Mouse (Mus musculus): ENCODE measurements around the gene Cox5b. TPM values are rescaled to one million over a fixed set of nuclear protein-coding genes. Genes with fewer than 3 reads are reported as not detected.
"Not testable (repeated sequence)": the region's sequence is repeated elsewhere in the genome, so short reads cannot be mapped to it uniquely, and the experiment has no call there.

The Cox5b gene
- polyA plus RNA-seq, 1 experiment from 2014 or later: 722 TPM

GRCm38 (mm10) chr1:36664457-36664856 lies 26.8 kb upstream of the Cox5b start:
- 70% methylated on average over 4 of the region's 4 CpGs for WGBS
- Histone ChIP-seq H3K27ac (ENCODE audit: low read length) (peak overlapping the region; percentile 82; the same call in 1 of the 2 replicates), H3K9me3 (ENCODE audit: low read length) (no peaks in the 10 kb centered on the region), H3K4me1 (ENCODE audit: insufficient read depth, low read length) (peaks cover 17% of the 10 kb centered on the region), H3K4me2 (replicated peaks; ENCODE audit: low read depth, low read length) (no peak overlapping the region), H3K36me3 (ENCODE audit: insufficient read depth, low read length) (no peaks in the 10 kb centered on the region), H3K4me3 (ENCODE audit: low read length) (no peak overlapping the region), H3K9ac (replicated peaks; ENCODE audit: low read length) (no peak overlapping the region), H3K27me3 (ENCODE audit: insufficient read depth, low read length) (no peaks in the 10 kb centered on the region)
- ATAC-seq (ENCODE audit: low FRiP score, low TSS enrichment): no peak

- peaks cover 17% of the 10 kb centered on the region for H3K4me1 ChIP-seq (ENCODE audit: insufficient read depth, low read length)
- H3K9ac ChIP-seq (replicated peaks; ENCODE audit: low read length): no peak overlapping the region
- H3K9me3 ChIP-seq (ENCODE audit: low read length): no peaks in the 10 kb centered on the region
- 40% methylated on average over 11 of the region's 11 CpGs for WGBS
- H3K36me3 ChIP-seq (ENCODE audit: insufficient read depth, low read length): no peaks in the 10 kb centered on the region
- ATAC-seq (ENCODE audit: low FRiP score, low TSS enrichment): peak; percentile 91
- no peak overlapping the region for H3K4me2 ChIP-seq (replicated peaks; ENCODE audit: low read depth, low read length)
- peak overlapping the region; percentile 82 for H3K27ac ChIP-seq (ENCODE audit: low read length)
- no peak overlapping the region for H3K4me3 ChIP-seq (ENCODE audit: low read length)
- no peaks in the 10 kb centered on the region for H3K27me3 ChIP-seq (ENCODE audit: insufficient read depth, low read length)
These were observed 26.0 kb upstream of the Cox5b start for GRCm38 (mm10) chr1:36665165-36665723.

GRCm38 (mm10) chr1:36665934-36666333 lies 25.3 kb upstream of the Cox5b start:
- H3K27ac ChIP-seq (ENCODE audit: low read length): peak overlapping the region; percentile 82
- H3K36me3 ChIP-seq (ENCODE audit: insufficient read depth, low read length): no peaks in the 10 kb centered on the region
- H3K27me3 ChIP-seq (ENCODE audit: insufficient read depth, low read length): no peaks in the 10 kb centered on the region
- H3K4me3 ChIP-seq (ENCODE audit: low read length): no peak overlapping the region
- no peak overlapping the region for H3K4me2 ChIP-seq (replicated peaks; ENCODE audit: low read depth, low read length)
- H3K4me1 ChIP-seq (ENCODE audit: insufficient read depth, low read length): peaks cover 17% of the 10 kb centered on the region
- H3K9ac ChIP-seq (replicated peaks; ENCODE audit: low read length): no peak overlapping the region
- no peak for ATAC-seq (ENCODE audit: low FRiP score, low TSS enrichment)
- WGBS: 37% methylated on average over 4 of the region's 4 CpGs
- H3K9me3 ChIP-seq (ENCODE audit: low read length): no peaks in the 10 kb centered on the region

GRCm38 (mm10) chr1:36668007-36668406 lies 23.2 kb upstream of the Cox5b start:
- peaks cover 17% of the 10 kb centered on the region for H3K4me1 ChIP-seq (ENCODE audit: insufficient read depth, low read length)
- H3K9me3 ChIP-seq (ENCODE audit: low read length); H3K36me3 ChIP-seq (ENCODE audit: insufficient read depth, low read length); H3K4me2 ChIP-seq (replicated peaks; ENCODE audit: low read depth, low read length); ATAC-seq (ENCODE audit: low FRiP score, low TSS enrichment); H3K4me3 ChIP-seq (ENCODE audit: low read length); H3K9ac ChIP-seq (replicated peaks; ENCODE audit: low read length); H3K27me3 ChIP-seq (ENCODE audit: insufficient read depth, low read length); H3K27ac ChIP-seq (ENCODE audit: low read length): not testable (repeated sequence)
- WGBS: 58% methylated on average over 4 of the region's 4 CpGs

- Histone ChIP-seq H3K36me3 (ENCODE audit: insufficient read depth, low read length) (no peaks in the 10 kb centered on the region), H3K9me3 (ENCODE audit: low read length) (no peaks in the 10 kb centered on the region), H3K27me3 (ENCODE audit: insufficient read depth, low read length) (no peaks in the 10 kb centered on the region), H3K9ac (replicated peaks; ENCODE audit: low read length) (no peak overlapping the region), H3K4me2 (replicated peaks; ENCODE audit: low read depth, low read length) (no peak overlapping the region), H3K4me1 (ENCODE audit: insufficient read depth, low read length) (peaks cover 17% of the 10 kb centered on the region), H3K4me3 (ENCODE audit: low read length) (no peak overlapping the region), H3K27ac (ENCODE audit: low read length) (no peak overlapping the region)
- no peak for ATAC-seq (ENCODE audit: low FRiP score, low TSS enrichment)
- WGBS: 50% methylated on average over 4 of the region's 4 CpGs
These were observed 21.0 kb upstream of the Cox5b start for GRCm38 (mm10) chr1:36670256-36670655.

GRCm38 (mm10) chr1:36671260-36671659 lies 20.0 kb upstream of the Cox5b start:
- Histone ChIP-seq H3K4me3 (ENCODE audit: low read length) (no peak overlapping the region), H3K36me3 (ENCODE audit: insufficient read depth, low read length) (no peaks in the 10 kb centered on the region), H3K27ac (ENCODE audit: low read length) (no peak overlapping the region), H3K9ac (replicated peaks; ENCODE audit: low read length) (no peak overlapping the region), H3K9me3 (ENCODE audit: low read length) (no peaks in the 10 kb centered on the region), H3K4me2 (replicated peaks; ENCODE audit: low read depth, low read length) (no peak overlapping the region), H3K4me1 (ENCODE audit: insufficient read depth, low read length) (peaks cover 7% of the 10 kb centered on the region), H3K27me3 (ENCODE audit: insufficient read depth, low read length) (no peaks in the 10 kb centered on the region)
- WGBS: 90% methylated on average over 10 of the region's 10 CpGs
- no peak for ATAC-seq (ENCODE audit: low FRiP score, low TSS enrichment)

- Histone ChIP-seq H3K27me3 (ENCODE audit: insufficient read depth, low read length) (no peaks in the 10 kb centered on the region), H3K27ac (ENCODE audit: low read length) (no peak overlapping the region), H3K4me1 (ENCODE audit: insufficient read depth, low read length) (peaks cover 7% of the 10 kb centered on the region; the same call in 1 of the 2 replicates), H3K9me3 (ENCODE audit: low read length) (no peaks in the 10 kb centered on the region), H3K4me3 (ENCODE audit: low read length) (no peak overlapping the region), H3K36me3 (ENCODE audit: insufficient read depth, low read length) (no peaks in the 10 kb centered on the region), H3K4me2 (replicated peaks; ENCODE audit: low read depth, low read length) (no peak overlapping the region), H3K9ac (replicated peaks; ENCODE audit: low read length) (no peak overlapping the region)
- ATAC-seq (ENCODE audit: low FRiP score, low TSS enrichment): no peak
- 43% methylated on average over 16 of the region's 16 CpGs for WGBS
These were observed 18.4 kb upstream of the Cox5b start for GRCm38 (mm10) chr1:36672648-36673350.

- no peaks in the 10 kb centered on the region for H3K36me3 ChIP-seq (ENCODE audit: insufficient read depth, low read length)
- H3K4me2 ChIP-seq (replicated peaks; ENCODE audit: low read depth, low read length): no peak overlapping the region
- H3K27ac ChIP-seq (ENCODE audit: low read length): 0 out of 2 replicates have a peak overlapping the region, but pooled peaks have one; percentile 17
- H3K4me1 ChIP-seq (ENCODE audit: insufficient read depth, low read length): peaks cover 7% of the 10 kb centered on the region; the same call in 1 of the 2 replicates
- 3% methylated on average over 3 of the region's 3 CpGs for WGBS
- no peaks in the 10 kb centered on the region for H3K27me3 ChIP-seq (ENCODE audit: insufficient read depth, low read length)
- H3K4me3 ChIP-seq (ENCODE audit: low read length): no peak overlapping the region
- no peak overlapping the region for H3K9ac ChIP-seq (replicated peaks; ENCODE audit: low read length)
- no peaks in the 10 kb centered on the region for H3K9me3 ChIP-seq (ENCODE audit: low read length)
- no peak for ATAC-seq (ENCODE audit: low FRiP score, low TSS enrichment)
These were observed 16.3 kb upstream of the Cox5b start for GRCm38 (mm10) chr1:36674936-36675335.

GRCm38 (mm10) chr1:36680893-36681292 lies 10.4 kb upstream of the Cox5b start:
- ATAC-seq (ENCODE audit: low FRiP score, low TSS enrichment): no peak
- no peak overlapping the region for H3K9ac ChIP-seq (replicated peaks; ENCODE audit: low read length)
- no peak overlapping the region for H3K27ac ChIP-seq (ENCODE audit: low read length)
- WGBS: 79% methylated on average over 7 of the region's 7 CpGs
- H3K4me1 ChIP-seq (ENCODE audit: insufficient read depth, low read length): 0 out of 2 replicates have a peak, but pooled peaks cover 3% of the 10 kb centered on the region
- no peaks in the 10 kb centered on the region for H3K36me3 ChIP-seq (ENCODE audit: insufficient read depth, low read length)
- no peak overlapping the region for H3K4me2 ChIP-seq (replicated peaks; ENCODE audit: low read depth, low read length)
- no peaks in the 10 kb centered on the region for H3K9me3 ChIP-seq (ENCODE audit: low read length)
- H3K27me3 ChIP-seq (ENCODE audit: insufficient read depth, low read length): no peaks in the 10 kb centered on the region
- no peak overlapping the region for H3K4me3 ChIP-seq (ENCODE audit: low read length)
